Mouse (Mus musculus) cortical plate, adult 2 months (tissue): ENCODE measurements around the gene Tmprss12. TPM values are rescaled to one million over a fixed set of nuclear protein-coding genes. Genes with fewer than 3 reads are reported as not detected.
"Not testable (repeated sequence)": the region's sequence is repeated elsewhere in the genome, so short reads cannot be mapped to it uniquely, and the experiment has no call there.

Source experiments
- H3K27ac ChIP-seq: fragments of 200-500 bp; 2 replicates; pipeline ENCODE4 v1.5.1; 2012; ENCODE audit warnings: low read length, control low read depth, inconsistent platforms; ENCODE audit not compliant: insufficient read depth
- H3K4me1 ChIP-seq: fragments of 200-500 bp; 2 replicates; pipeline ENCODE4 v1.6.1; 2011; ENCODE audit warnings: low read length; ENCODE audit not compliant: control insufficient read depth, insufficient read depth
- H3K4me3 ChIP-seq: fragments of 200-500 bp; 2 replicates; pipeline ENCODE4 v1.5.1; 2011; ENCODE audit warnings: mild to moderate bottlenecking, low read length, control low read depth; ENCODE audit not compliant: insufficient read depth
- CTCF ChIP-seq: fragments of 200-500 bp; IDR thresholded peaks from 2 replicates; pipeline ENCODE4 v1.5.1; 2011; ENCODE audit warnings: mild to moderate bottlenecking, control low read depth, low read length; ENCODE audit not compliant: insufficient read depth; ENCODE audit errors: extremely low read depth
- POLR2A ChIP-seq: fragments of 200-500 bp; IDR thresholded peaks from 2 replicates; pipeline ENCODE4 v1.6.1; 2011; ENCODE audit warnings: mild to moderate bottlenecking, low read length, control low read depth; ENCODE audit not compliant: insufficient read depth; ENCODE audit errors: extremely low read depth
- polyA plus RNA-seq: library from polyadenylated mRNA; depleted of rRNA; stranded (reverse); fragments of >200 nt; gene quantifications from 2 replicates; pipeline ENCODE4 v1.2.3, GENCODE M21; 2012

The Tmprss12 gene
- polyA plus RNA-seq, 1 experiment = not detected

DNA sequence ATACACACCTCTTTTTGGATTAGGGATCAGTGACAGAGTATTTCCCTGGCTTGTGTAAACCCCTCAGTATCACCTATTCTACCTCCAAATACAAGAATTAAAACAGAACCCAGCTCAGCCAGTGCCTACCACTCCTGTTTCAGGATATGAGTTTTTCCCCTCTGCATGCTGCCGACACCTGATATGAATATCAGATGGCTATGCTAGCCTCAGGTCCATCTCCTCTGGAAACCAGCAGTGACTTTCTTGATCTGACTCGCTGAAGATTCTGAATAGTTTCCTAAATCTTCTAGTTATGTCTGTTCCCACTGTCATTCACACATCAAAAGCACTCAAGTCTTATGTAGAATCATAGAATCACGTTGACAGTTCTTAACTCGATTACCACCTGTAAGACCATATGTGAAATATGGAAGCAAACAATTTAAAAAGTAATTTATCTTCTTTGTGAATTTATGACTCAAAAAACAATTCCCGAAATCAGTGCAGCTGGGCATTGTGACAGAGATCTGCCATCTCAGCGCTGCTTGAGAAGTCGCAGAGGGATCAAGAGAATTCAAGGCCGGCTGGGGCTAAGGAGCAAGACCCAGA lies 22.9 kb downstream of the Tmprss12 start:
- Histone ChIP-seq H3K4me3 (peak overlapping the region; percentile 63; the same call in 1 of the 2 replicates), H3K27ac (peak overlapping the region; percentile 92), H3K4me1 (peaks cover 1% of the 10 kb centered on the region; the same call in 1 of the 2 replicates)
- TF ChIP-seq POLR2A = no peak
- no peak for TF ChIP-seq CTCF

DNA sequence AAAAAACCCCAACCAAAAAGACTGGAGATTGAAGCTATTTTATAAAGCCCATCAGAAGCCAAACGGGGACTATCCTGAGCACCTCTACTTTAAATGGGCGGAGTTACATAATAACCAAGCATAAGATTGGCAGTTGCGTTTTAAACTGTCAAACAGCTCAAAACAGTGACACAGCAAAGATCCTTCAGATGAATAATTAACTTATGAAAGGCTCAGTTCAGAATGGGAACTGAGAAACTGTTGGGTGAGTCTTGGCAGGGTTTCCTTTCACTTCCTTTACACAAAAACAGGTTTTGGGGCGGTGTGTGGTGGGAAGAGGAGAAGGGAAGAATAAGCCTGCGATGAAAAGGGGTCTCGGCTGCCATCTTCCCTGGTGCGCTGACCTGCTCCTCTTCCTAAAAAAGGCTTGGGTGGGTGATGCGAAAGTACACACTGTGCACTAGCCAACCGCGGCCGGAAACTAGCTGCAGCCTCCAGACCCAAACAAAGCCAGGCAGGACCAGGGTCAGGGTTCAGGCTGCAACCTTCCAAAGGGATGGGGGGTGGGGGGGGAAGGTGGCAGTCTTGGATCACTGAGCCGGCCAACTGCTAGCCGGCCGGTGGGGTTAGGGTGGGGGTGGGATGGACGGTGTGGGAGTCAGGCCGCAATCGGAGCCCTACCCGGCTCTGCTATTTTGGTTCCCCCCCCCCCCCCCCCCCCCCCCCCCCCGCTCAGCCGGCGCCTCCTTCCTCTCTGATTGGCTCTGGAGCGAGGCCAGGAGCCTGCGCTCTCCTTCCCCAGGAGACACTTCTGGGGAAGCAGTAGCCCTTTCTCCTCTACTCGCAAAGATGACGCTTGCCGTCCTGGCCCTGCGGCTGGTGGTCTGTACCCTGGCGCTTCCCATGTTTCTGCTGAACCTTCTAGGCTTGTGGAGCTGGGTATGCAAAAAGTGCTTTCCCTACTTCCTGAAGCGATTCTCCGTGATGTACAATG lies 23.7 kb downstream of the Tmprss12 start, which contains the start of gene Mettl7a1:
Mettl7a1 (plus strand) TSS at position 122 of the 973 bp plus-strand sequence.
- H3K4me3 ChIP-seq = peak within 1 kb of the TSS; percentile 63

DNA sequence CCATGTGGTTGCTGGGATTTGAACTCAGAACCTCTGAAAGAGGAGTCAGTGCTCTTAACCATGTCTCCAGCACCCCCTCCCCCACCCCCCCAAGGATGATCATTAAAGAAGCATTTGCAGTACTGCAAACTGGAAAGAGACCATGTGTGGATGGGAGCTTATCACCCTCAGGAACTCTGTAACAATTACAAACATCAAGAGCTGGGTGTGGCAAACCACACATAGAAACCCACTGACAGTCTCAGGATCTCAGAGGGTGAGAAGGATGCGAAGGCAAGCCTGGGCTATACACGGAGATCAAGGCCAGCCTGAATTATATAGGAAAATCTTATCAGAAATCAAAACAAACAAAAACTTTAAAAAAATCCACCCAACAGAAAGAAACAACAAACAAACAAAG lies 25.6 kb downstream of the Tmprss12 start:
- H3K27ac ChIP-seq = no peak overlapping the region
- H3K4me3 ChIP-seq = no peak overlapping the region; the same call in 1 of the 2 replicates
- TF ChIP-seq CTCF (no peak), POLR2A (no peak)

More for the DNA sequence above, 23.7 kb downstream of the Tmprss12 start, which contains the start of gene Mettl7a1:
- TF ChIP-seq CTCF (no peak), POLR2A (peak; percentile 97)
- H3K27ac ChIP-seq = peak within 1 kb of the TSS; percentile 92
- peaks cover 1% of the 10 kb centered on the region; the same call in 1 of the 2 replicates for H3K4me1 ChIP-seq

DNA sequence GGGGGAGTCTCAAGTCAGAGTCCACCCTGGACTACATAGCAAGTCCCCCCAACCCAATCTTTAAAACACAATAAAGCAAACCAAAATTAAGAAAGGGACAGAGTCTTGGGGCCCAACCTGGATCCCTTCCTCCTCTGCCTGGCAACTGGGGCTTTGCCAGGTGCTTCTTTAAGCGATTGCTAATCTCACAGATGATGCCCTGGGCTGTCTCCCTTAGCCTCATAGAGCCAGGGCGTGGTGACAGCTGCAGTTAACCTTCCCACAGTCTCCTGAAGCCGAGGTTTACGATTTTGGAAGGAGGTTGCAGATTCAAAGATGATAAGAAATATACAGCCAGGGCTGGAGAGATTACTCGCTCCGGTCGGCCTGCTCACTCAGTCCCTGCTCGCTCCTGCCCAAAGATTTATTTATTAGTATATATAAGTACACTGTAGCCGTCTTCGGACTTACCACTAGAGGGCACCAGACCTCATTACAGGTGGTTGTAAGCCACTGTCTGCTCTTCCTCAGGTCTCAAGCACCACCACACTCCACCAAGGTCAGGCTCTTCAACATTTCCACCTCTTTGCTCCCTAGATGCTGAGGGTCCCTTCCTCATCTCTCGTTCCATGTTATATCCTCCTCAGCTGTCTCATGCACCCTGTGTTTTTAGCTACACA lies 26.9 kb downstream of the Tmprss12 start:
- not testable (repeated sequence) for H3K4me3 ChIP-seq, H3K27ac ChIP-seq, H3K4me1 ChIP-seq
- peak; percentile 27; the same call in 1 of the 2 replicates for TF ChIP-seq CTCF

More for the DNA sequence above, 25.6 kb downstream of the Tmprss12 start:
- H3K4me1 ChIP-seq = peaks cover 1% of the 10 kb centered on the region; the same call in 1 of the 2 replicates

DNA sequence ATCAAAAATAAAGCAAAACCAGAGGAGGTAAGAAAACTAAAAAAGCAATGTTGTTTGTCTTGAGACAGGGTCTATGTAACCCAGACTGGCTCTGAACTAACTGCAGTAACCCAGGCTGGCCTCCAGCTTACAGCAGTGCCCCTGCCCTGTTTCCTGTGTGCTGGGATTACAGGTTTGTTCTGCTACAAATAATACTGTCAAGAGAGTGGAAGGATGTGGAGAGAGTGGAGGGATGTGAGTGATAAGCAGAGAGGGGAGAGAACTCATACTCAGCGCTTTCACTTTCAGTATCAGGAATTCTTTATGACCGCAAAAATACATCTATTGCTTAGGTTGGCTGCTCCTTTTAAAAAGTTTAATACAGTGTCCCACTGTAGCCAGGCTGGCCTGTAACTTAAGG lies 31.7 kb downstream of the Tmprss12 start:
- Histone ChIP-seq H3K4me1 (peaks cover 2% of the 10 kb centered on the region; the same call in 1 of the 2 replicates), H3K4me3 (no peak overlapping the region), H3K27ac (peak overlapping the region; percentile 53; the same call in 1 of the 2 replicates)
- TF ChIP-seq POLR2A = no peak
- TF ChIP-seq CTCF = no peak

DNA sequence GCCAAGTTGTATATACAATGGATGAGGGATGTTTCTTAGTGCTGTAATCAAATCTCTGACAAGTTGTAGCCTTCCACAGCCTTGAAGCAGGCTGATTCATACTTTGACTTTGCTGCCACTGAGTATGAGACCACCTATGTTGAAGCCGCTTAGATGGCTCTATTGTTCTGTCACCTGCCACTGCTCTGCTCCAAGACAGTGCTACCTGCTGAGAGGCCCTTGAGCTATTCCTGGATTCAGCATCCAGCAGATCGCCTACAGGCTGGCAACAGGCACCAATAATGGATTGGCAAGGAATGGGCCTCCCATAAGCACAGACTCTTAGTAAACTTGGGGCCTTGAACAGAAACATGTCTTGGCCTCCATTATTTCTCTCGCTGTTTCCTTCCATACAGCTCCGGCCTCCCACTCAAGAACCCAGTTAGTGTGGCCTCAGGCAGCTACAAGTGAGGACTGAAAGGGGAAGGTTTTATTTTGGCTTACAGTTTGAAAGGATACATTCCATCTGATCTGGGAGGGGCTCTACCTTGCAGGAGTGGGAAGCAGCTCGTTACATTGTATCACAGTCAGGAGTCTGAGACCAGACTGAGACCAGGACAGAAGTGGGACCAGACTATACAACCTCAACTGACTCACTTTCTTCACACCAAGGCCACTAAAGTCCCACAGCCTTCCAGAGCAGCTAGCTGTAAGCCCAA lies 34.0 kb downstream of the Tmprss12 start:
- peaks cover 2% of the 10 kb centered on the region; the same call in 1 of the 2 replicates for H3K4me1 ChIP-seq
- TF ChIP-seq CTCF (no peak), POLR2A (no peak)
- no peak overlapping the region for H3K4me3 ChIP-seq
- no peak overlapping the region for H3K27ac ChIP-seq

DNA sequence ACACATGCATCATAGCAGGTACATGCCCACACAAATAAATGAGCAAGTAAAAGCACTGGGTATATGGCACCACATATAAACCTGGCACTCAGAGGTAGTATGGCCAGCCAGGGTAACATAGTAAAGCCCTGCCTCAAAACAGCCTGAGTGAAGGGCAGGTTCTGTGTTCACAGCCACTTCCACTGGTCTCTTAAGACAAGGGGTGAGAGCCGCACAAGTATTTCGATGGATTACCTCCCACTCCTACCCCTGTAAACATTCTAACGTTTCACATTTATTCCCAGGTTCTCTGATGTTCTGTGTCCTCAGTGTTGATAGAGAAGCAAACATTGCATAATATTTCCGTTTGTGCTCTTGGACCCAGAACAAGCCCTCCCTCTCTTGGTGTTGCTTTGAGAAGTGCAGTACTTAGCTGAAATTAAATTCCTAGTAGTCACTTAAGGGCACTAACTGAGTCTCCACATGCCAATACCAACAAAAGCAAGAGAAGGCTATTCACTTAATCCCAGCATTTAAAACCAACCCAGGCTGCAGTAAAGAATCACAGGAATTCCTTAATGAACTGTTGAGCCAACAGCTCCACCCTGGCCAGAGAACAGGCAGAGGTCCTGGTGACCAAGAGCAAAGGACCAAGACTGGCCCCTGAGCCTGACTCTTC lies 37.5 kb downstream of the Tmprss12 start:
- not testable (repeated sequence) for H3K27ac ChIP-seq, H3K4me3 ChIP-seq, H3K4me1 ChIP-seq

DNA sequence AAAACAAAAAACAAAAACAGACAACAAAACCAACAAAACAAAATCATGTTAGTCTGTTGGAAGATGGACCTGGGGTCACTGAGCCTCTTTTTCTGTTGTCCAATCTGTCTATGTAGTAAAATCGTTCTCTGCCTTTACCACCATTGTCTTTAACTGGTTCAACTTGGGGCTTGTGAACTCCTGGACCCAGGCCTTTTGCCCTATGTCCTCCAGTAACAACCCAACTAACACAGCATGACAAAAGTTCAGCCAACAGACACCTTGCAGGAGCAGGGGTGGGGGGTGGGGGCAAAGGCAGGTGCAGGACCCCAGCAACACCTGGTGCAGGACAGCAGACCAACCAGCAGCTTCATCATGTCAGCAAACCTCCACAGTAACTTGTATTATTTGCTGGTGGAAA lies 39.2 kb downstream of the Tmprss12 start:
- no peak overlapping the region for H3K27ac ChIP-seq
- no peak for TF ChIP-seq POLR2A
- no peak for TF ChIP-seq CTCF
- H3K4me1 ChIP-seq = no peaks in the 10 kb centered on the region
- H3K4me3 ChIP-seq = no peak overlapping the region
